Mouse (Mus musculus): ENCODE results near the gene Mybpc2.

The Mybpc2 gene

GRCm38 (mm10) chr7:44524502-44524901 is at the start of gene Mybpc2:
Mybpc2 (minus strand) TSS chr7:44524656.
- DNase-seq, result no peak

GRCm38 (mm10) chr7:44572956-44573484 is 48.6 kb upstream of the Mybpc2 start:
- no peak for DNase-seq

- no peak for DNase-seq
These were observed 47.8 kb upstream of the Mybpc2 start, which contains the start of gene Napsa for GRCm38 (mm10) chr7:44572213-44572701. Napsa (plus strand) TSS chr7:44572380.

- DNase-seq, result no peak
These were observed 47.4 kb upstream of the Mybpc2 start for GRCm38 (mm10) chr7:44571811-44572210.

GRCm38 (mm10) chr7:44570989-44571388 is 46.5 kb upstream of the Mybpc2 start:
- no peak for DNase-seq

- DNase-seq, result no peak
These were observed 44.3 kb upstream of the Mybpc2 start for GRCm38 (mm10) chr7:44568803-44569202.

- no peak for DNase-seq
These were observed 41.0 kb upstream of the Mybpc2 start for GRCm38 (mm10) chr7:44565414-44565813.

- DNase-seq, result no peak
These were observed 40.0 kb upstream of the Mybpc2 start for GRCm38 (mm10) chr7:44564486-44564885.

- DNase-seq, result no peak
These were observed 38.8 kb upstream of the Mybpc2 start for GRCm38 (mm10) chr7:44563284-44563683.

GRCm38 (mm10) chr7:44560435-44561400 is 36.3 kb upstream of the Mybpc2 start:
- DNase-seq, result peak; percentile 65

- no peak for DNase-seq
These were observed 33.2 kb upstream of the Mybpc2 start for GRCm38 (mm10) chr7:44557629-44558028.

GRCm38 (mm10) chr7:44553826-44554225 is 29.4 kb upstream of the Mybpc2 start, which contains the start of gene Nr1h2:
Nr1h2 (minus strand) TSS chr7:44553951.
- peak; percentile 97 for DNase-seq

- peak; percentile 56 for DNase-seq
These were observed 28.8 kb upstream of the Mybpc2 start for GRCm38 (mm10) chr7:44553196-44553764.

GRCm38 (mm10) chr7:44552141-44552908 is 27.9 kb upstream of the Mybpc2 start:
- no peak for DNase-seq

- no peak for DNase-seq
These were observed 27.3 kb upstream of the Mybpc2 start for GRCm38 (mm10) chr7:44551731-44552130.

GRCm38 (mm10) chr7:44551301-44551700 is 26.8 kb upstream of the Mybpc2 start:
- no peak for DNase-seq

GRCm38 (mm10) chr7:44550409-44550678 is 25.9 kb upstream of the Mybpc2 start:
- no peak for DNase-seq

- no peak for DNase-seq
These were observed 25.4 kb upstream of the Mybpc2 start for GRCm38 (mm10) chr7:44549621-44550408.

- DNase-seq, result peak; percentile 100
These were observed 24.1 kb upstream of the Mybpc2 start, which contains the start of gene Pold1 for GRCm38 (mm10) chr7:44548497-44549087. Pold1 (minus strand) TSS chr7:44548849.

GRCm38 (mm10) chr7:44547725-44548124 is 23.3 kb upstream of the Mybpc2 start:
- DNase-seq, result no peak

- DNase-seq, result no peak
These were observed 22.6 kb upstream of the Mybpc2 start for GRCm38 (mm10) chr7:44547041-44547440.

- DNase-seq, result no peak
These were observed 21.8 kb upstream of the Mybpc2 start for GRCm38 (mm10) chr7:44546274-44546673.
